8 mouse cellular contexts compared by ENCODE assay signal in genomic region chr2:30721473-30722262, GRCm38 (mm10).
A peak's percentile ranks its signal among the peaks of the same experiment; 100 is the strongest.
DNase-seq lines count a peak whose midpoint lies in the region; ATAC-seq and TF ChIP-seq lines count a peak whose summit lies in the region.

No protein-coding gene starts in this region.

- ATAC-seq in embryonic facial prominence, embryonic 11.5 days (replicated peaks; ENCODE audit: insufficient number of reproducible peaks, low FRiP score, low TSS enrichment, low read depth) = peak; percentile 76
- ATAC-seq in heart, postnatal 0 days (ENCODE audit: insufficient read depth, low read depth) = peak; percentile 9; the same call in 1 of the 2 replicates
- ATAC-seq in neural tube, embryonic 14.5 days (ENCODE audit: low read depth) = peak; percentile 48

- no peak for TF ChIP-seq EP300 in heart, postnatal 0 days (IDR thresholded peaks at IDR 0.05; ENCODE audit: low read depth)

- H3K9ac ChIP-seq in embryonic facial prominence, embryonic 11.5 days (replicated peaks; ENCODE audit: low read length) = peak overlapping the region; percentile 46
- no peak overlapping the region for H3K9ac ChIP-seq in heart, postnatal 0 days (replicated peaks; ENCODE audit: low read depth, low read length)
- peak overlapping the region; percentile 18 for H3K9ac ChIP-seq in neural tube, embryonic 14.5 days (replicated peaks; ENCODE audit: low read depth, low read length)

- H3K36me3 ChIP-seq in embryonic facial prominence, embryonic 11.5 days (replicated peaks; ENCODE audit: control insufficient read depth, insufficient read depth, low read depth, low read length) = no peaks in the 10 kb centered on the region
- no peaks in the 10 kb centered on the region for H3K36me3 ChIP-seq in heart, postnatal 0 days (replicated peaks; ENCODE audit: control insufficient read depth, insufficient read depth, low read length)
- H3K36me3 ChIP-seq in neural tube, embryonic 14.5 days (ENCODE audit: control insufficient read depth, insufficient read depth, low read length) = no peaks in the 10 kb centered on the region

- H3K4me3 ChIP-seq in gastrocnemius, adult 2 months = no peak overlapping the region
- no peak overlapping the region for H3K4me3 ChIP-seq in embryonic facial prominence, embryonic 11.5 days (ENCODE audit: low read depth, low read length)
- no peak overlapping the region for H3K4me3 ChIP-seq in heart, postnatal 0 days (ENCODE audit: low read depth, low read length)
- H3K4me3 ChIP-seq in neural tube, embryonic 14.5 days (ENCODE audit: low read depth, low read length) = no peak overlapping the region

- no peaks in the 10 kb centered on the region for H3K27me3 ChIP-seq in embryonic facial prominence, embryonic 11.5 days (ENCODE audit: control insufficient read depth, insufficient read depth, low read length)
- no peaks in the 10 kb centered on the region for H3K27me3 ChIP-seq in heart, postnatal 0 days (ENCODE audit: control insufficient read depth, insufficient read depth, low read length)
- H3K27me3 ChIP-seq in neural tube, embryonic 14.5 days (ENCODE audit: control insufficient read depth, insufficient read depth, low read length) = no peaks in the 10 kb centered on the region

- intact Hi-C loops in gastrocnemius, adult 2 months (cut with DNase I) = loop anchor here (5.0 kb wide), 1 partner anchor 46 kb away; no protein-coding TSS in a partner anchor

- H3K4me2 ChIP-seq in embryonic facial prominence, embryonic 11.5 days (ENCODE audit: low read depth, low read length) = no peak overlapping the region
- H3K4me2 ChIP-seq in heart, postnatal 0 days (ENCODE audit: low read depth, low read length) = no peak overlapping the region
- H3K4me2 ChIP-seq in neural tube, embryonic 14.5 days (ENCODE audit: low read depth, low read length) = no peak overlapping the region

- H3K27ac ChIP-seq in gastrocnemius, adult 2 months = peak overlapping the region; percentile 96
- H3K27ac ChIP-seq in embryonic facial prominence, embryonic 11.5 days (replicated peaks; ENCODE audit: low read depth, low read length) = peak overlapping the region; percentile 97
- H3K27ac ChIP-seq in heart, postnatal 0 days (ENCODE audit: low read depth) = peak overlapping the region; percentile 96
- peak overlapping the region; percentile 98 for H3K27ac ChIP-seq in neural tube, embryonic 14.5 days (ENCODE audit: low read depth, low read length)

- no peak for TF ChIP-seq CTCF in gastrocnemius, adult 2 months (IDR thresholded peaks at IDR 0.05)
- no peak for TF ChIP-seq CTCF in heart, postnatal 0 days (IDR thresholded peaks at IDR 0.05; ENCODE audit: low read depth)

- WGBS in embryonic facial prominence, embryonic 11.5 days = 15% methylated on average over 12 of the region's 12 CpGs
- WGBS in heart, postnatal 0 days = 21% methylated on average over 12 of the region's 12 CpGs
- 7% methylated on average over 12 of the region's 12 CpGs for WGBS in neural tube, embryonic 14.5 days

- H3K4me1 ChIP-seq in embryonic facial prominence, embryonic 11.5 days (ENCODE audit: control insufficient read depth, insufficient read depth, low read length) = peaks cover 46% of the 10 kb centered on the region
- H3K4me1 ChIP-seq in heart, postnatal 0 days (ENCODE audit: control insufficient read depth, insufficient read depth) = peaks cover 46% of the 10 kb centered on the region
- H3K4me1 ChIP-seq in neural tube, embryonic 14.5 days (ENCODE audit: control insufficient read depth, insufficient read depth, low read length) = peaks cover 82% of the 10 kb centered on the region

- no peaks in the 10 kb centered on the region for H3K9me3 ChIP-seq in embryonic facial prominence, embryonic 11.5 days (replicated peaks; ENCODE audit: control insufficient read depth, low read length)
- no peaks in the 10 kb centered on the region for H3K9me3 ChIP-seq in heart, postnatal 0 days (replicated peaks; ENCODE audit: control insufficient read depth, low read length)
- H3K9me3 ChIP-seq in neural tube, embryonic 14.5 days (ENCODE audit: control insufficient read depth, low read length) = no peaks in the 10 kb centered on the region

- peak; percentile 69 for DNase-seq in gastrocnemius, adult 2 months
- DNase-seq in gastrocnemius, postnatal 10 days = no peak
- DNase-seq in ES-CJ7 (ENCODE audit: low read depth, low spot score) = peak; percentile 54
- DNase-seq in embryonic facial prominence, embryonic 11.5 days (ENCODE audit: low spot score) = peak; percentile 86
- peak; percentile 57 for DNase-seq in heart, postnatal 0 days (ENCODE audit: low spot score)
- DNase-seq in left cerebral cortex, adult 8-10 months (ENCODE audit: low spot score in 2 of 2) = peak; percentile 56 to 80
- DNase-seq in urinary bladder, postnatal 36 days (ENCODE audit: low spot score in 2 of 2) = no peak

Comparison
In these comparisons a context has a peak if more than half of its experiments do, and no peak if none do; other contexts are left out.
1. DNase-seq: peak in gastrocnemius, adult 2 months (single experiment), ES-CJ7 (single experiment), embryonic facial prominence, embryonic 11.5 days (single experiment), heart, postnatal 0 days (single experiment) and left cerebral cortex, adult 8-10 months (2 of 2); none in gastrocnemius, postnatal 10 days (single experiment) and urinary bladder, postnatal 36 days (0 of 2).
2. ATAC-seq: peak in every context shown above with its lines; median percentile 76 in embryonic facial prominence, embryonic 11.5 days; 48 in neural tube, embryonic 14.5 days; 9 in heart, postnatal 0 days.
3. Peak in every context shown above with its lines, with median percentiles within 50 percentile points of each other: H3K27ac ChIP-seq.